Mouse (Mus musculus) embryo, embryonic 11.5 days (tissue): Measurements from ENCODE around the gene Cul5.

Experiments
- DNase-seq: peaks from one replicate; pipeline ENCODE4 v3.0.0-alpha.2; 2012; ENCODE audit warnings: low read depth, low spot score

Gene Cul5

GRCm38 (mm10) chr9:53669680-53670219, at the start of gene Cul5:
Gene Cul5 (minus strand): TSS chr9:53670014.
- DNase-seq, result peak; percentile 11

GRCm38 (mm10) chr9:53705992-53706696, 36.3 kb upstream of the Cul5 start, which contains the start of gene Rab39:
Gene Rab39 (minus strand): TSS chr9:53706232.
- peak; percentile 76 for DNase-seq

GRCm38 (mm10) chr9:53705491-53705991, 35.7 kb upstream of the Cul5 start:
- no peak for DNase-seq

- DNase-seq, result no peak
These were observed 33.2 kb upstream of the Cul5 start for GRCm38 (mm10) chr9:53702991-53703390.

- DNase-seq, result no peak
These were observed 30.7 kb upstream of the Cul5 start for GRCm38 (mm10) chr9:53700496-53700895.

- no peak for DNase-seq
These were observed 26.0 kb upstream of the Cul5 start for GRCm38 (mm10) chr9:53695846-53696245.

- DNase-seq, result no peak
These were observed 23.9 kb upstream of the Cul5 start for GRCm38 (mm10) chr9:53693718-53694117.

GRCm38 (mm10) chr9:53691745-53692670, 22.2 kb upstream of the Cul5 start:
- DNase-seq, result no peak

- no peak for DNase-seq
These were observed 11.0 kb upstream of the Cul5 start for GRCm38 (mm10) chr9:53680851-53681250.

GRCm38 (mm10) chr9:53676921-53677320, 7.1 kb upstream of the Cul5 start:
- DNase-seq, result no peak

GRCm38 (mm10) chr9:53673571-53673970, 3.8 kb upstream of the Cul5 start:
- peak; percentile 59 for DNase-seq

GRCm38 (mm10) chr9:53667020-53667669, 2.7 kb downstream of the Cul5 start:
- peak; percentile 88 for DNase-seq

- DNase-seq, result no peak
These were observed 3.2 kb downstream of the Cul5 start for GRCm38 (mm10) chr9:53666665-53667019.

GRCm38 (mm10) chr9:53665428-53665827, 4.4 kb downstream of the Cul5 start:
- DNase-seq, result no peak

- no peak for DNase-seq
These were observed 5.0 kb downstream of the Cul5 start for GRCm38 (mm10) chr9:53664819-53665218.

GRCm38 (mm10) chr9:53634796-53635195, 35.0 kb downstream of the Cul5 start:
- no peak for DNase-seq

- DNase-seq, result no peak
These were observed 54.6 kb downstream of the Cul5 start for GRCm38 (mm10) chr9:53615246-53615645.

- DNase-seq, result no peak
These were observed 55.5 kb downstream of the Cul5 start for GRCm38 (mm10) chr9:53614286-53614685.

- peak; percentile 78 for DNase-seq
These were observed 59.6 kb downstream of the Cul5 start, which contains the start of gene Acat1 for GRCm38 (mm10) chr9:53609968-53610781. Gene Acat1 (minus strand): TSS chr9:53610382.

GRCm38 (mm10) chr9:53609306-53609967, 60.4 kb downstream of the Cul5 start:
- DNase-seq, result no peak
